Mouse (Mus musculus): Measurements from ENCODE around the gene Maml3. TPM values are rescaled to one million over a fixed set of nuclear protein-coding genes. Genes with fewer than 3 reads are reported as not detected.

The Maml3 gene
- polyA plus RNA-seq, 1 experiment from 2014 or later: 4.7 TPM

GRCm38 (mm10) chr3:51748436-51749376 is 356.2 kb downstream of the Maml3 start:
- Histone ChIP-seq H3K4me1 (peaks cover 41% of the 10 kb centered on the region), H3K27ac (peak overlapping the region; percentile 69; the same call in 1 of the 2 replicates), H3K36me3 (no peaks in the 10 kb centered on the region), H3K27me3 (ENCODE audit: low read depth, poor library complexity, severe bottlenecking) (peaks cover 2% of the 10 kb centered on the region; the same call in 1 of the 2 replicates), H3K4me3 (no peak overlapping the region), H3K9me3 (replicated peaks) (no peaks in the 10 kb centered on the region)
- no peak for DNase-seq (ENCODE audit: low spot score)
- 65% methylated on average over 17 of the region's 17 CpGs for WGBS

- peaks cover 45% of the 10 kb centered on the region for H3K4me1 ChIP-seq
- no peak overlapping the region for H3K4me3 ChIP-seq
- H3K9me3 ChIP-seq (replicated peaks): no peaks in the 10 kb centered on the region
- peaks cover 21% of the 10 kb centered on the region; the same call in 1 of the 2 replicates for H3K27me3 ChIP-seq (ENCODE audit: low read depth, poor library complexity, severe bottlenecking)
- H3K36me3 ChIP-seq: no peaks in the 10 kb centered on the region
- no peak for DNase-seq (ENCODE audit: low spot score)
- WGBS: 94% methylated on average over 8 of the region's 8 CpGs
- no peak overlapping the region for H3K27ac ChIP-seq
These were observed 358.1 kb downstream of the Maml3 start for GRCm38 (mm10) chr3:51746816-51747215.

- 86% methylated on average over 8 of the region's 8 CpGs for whole genome bisulfite sequencing
- H3K27ac ChIP-seq: no peak overlapping the region
- peaks cover 48% of the 10 kb centered on the region for H3K4me1 ChIP-seq
- H3K4me3 ChIP-seq: no peak overlapping the region
- peaks cover 37% of the 10 kb centered on the region for H3K27me3 ChIP-seq (ENCODE audit: low read depth, poor library complexity, severe bottlenecking)
- H3K9me3 ChIP-seq (replicated peaks): no peaks in the 10 kb centered on the region
- DNase-seq (ENCODE audit: low spot score): no peak
- H3K36me3 ChIP-seq: no peaks in the 10 kb centered on the region
These were observed 359.7 kb downstream of the Maml3 start for GRCm38 (mm10) chr3:51745162-51745561.

- DNase-seq (ENCODE audit: low spot score): no peak
- H3K36me3 ChIP-seq: no peaks in the 10 kb centered on the region
- H3K27me3 ChIP-seq (ENCODE audit: low read depth, poor library complexity, severe bottlenecking): peaks cover 37% of the 10 kb centered on the region
- H3K27ac ChIP-seq: no peak overlapping the region
- peaks cover 48% of the 10 kb centered on the region for H3K4me1 ChIP-seq
- H3K9me3 ChIP-seq (replicated peaks): no peaks in the 10 kb centered on the region
- no peak overlapping the region for H3K4me3 ChIP-seq
- 61% methylated on average over 4 of the region's 4 CpGs for WGBS
These were observed 360.5 kb downstream of the Maml3 start for GRCm38 (mm10) chr3:51744339-51744759.

GRCm38 (mm10) chr3:51742405-51742804 is 362.5 kb downstream of the Maml3 start:
- WGBS: 88% methylated on average over 6 of the region's 6 CpGs
- no peak for DNase-seq (ENCODE audit: low spot score)
- Histone ChIP-seq H3K27me3 (ENCODE audit: low read depth, poor library complexity, severe bottlenecking) (peaks cover 47% of the 10 kb centered on the region), H3K9me3 (replicated peaks) (no peaks in the 10 kb centered on the region), H3K4me1 (peaks cover 57% of the 10 kb centered on the region), H3K36me3 (no peaks in the 10 kb centered on the region), H3K4me3 (no peak overlapping the region), H3K27ac (no peak overlapping the region)

GRCm38 (mm10) chr3:51741824-51742223 is 363.1 kb downstream of the Maml3 start:
- Histone ChIP-seq H3K27me3 (ENCODE audit: low read depth, poor library complexity, severe bottlenecking) (peaks cover 53% of the 10 kb centered on the region), H3K36me3 (no peaks in the 10 kb centered on the region), H3K4me3 (no peak overlapping the region), H3K4me1 (peaks cover 57% of the 10 kb centered on the region), H3K27ac (no peak overlapping the region), H3K9me3 (replicated peaks) (no peaks in the 10 kb centered on the region)
- WGBS: 59% methylated on average over 10 of the region's 10 CpGs
- DNase-seq (ENCODE audit: low spot score): no peak

GRCm38 (mm10) chr3:51739835-51740112 is 365.1 kb downstream of the Maml3 start:
- H3K9me3 ChIP-seq (replicated peaks): no peaks in the 10 kb centered on the region
- peak overlapping the region; percentile 81 for H3K27ac ChIP-seq
- H3K36me3 ChIP-seq: no peaks in the 10 kb centered on the region
- H3K27me3 ChIP-seq (ENCODE audit: low read depth, poor library complexity, severe bottlenecking): peaks cover 72% of the 10 kb centered on the region
- no peak for DNase-seq (ENCODE audit: low spot score)
- no peak overlapping the region for H3K4me3 ChIP-seq
- H3K4me1 ChIP-seq: peaks cover 51% of the 10 kb centered on the region

GRCm38 (mm10) chr3:51739049-51739834 is 365.6 kb downstream of the Maml3 start:
- Histone ChIP-seq H3K36me3 (no peaks in the 10 kb centered on the region), H3K27me3 (ENCODE audit: low read depth, poor library complexity, severe bottlenecking) (peaks cover 78% of the 10 kb centered on the region), H3K4me3 (no peak overlapping the region), H3K27ac (peak overlapping the region; percentile 81), H3K4me1 (peaks cover 46% of the 10 kb centered on the region), H3K9me3 (replicated peaks) (no peaks in the 10 kb centered on the region)
- peak; percentile 74 for DNase-seq (ENCODE audit: low spot score)
- 4% methylated on average over 12 of the region's 12 CpGs for WGBS

- H3K27me3 ChIP-seq (ENCODE audit: low read depth, poor library complexity, severe bottlenecking): peaks cover 54% of the 10 kb centered on the region; the same call in 1 of the 2 replicates
- no peak overlapping the region for H3K4me3 ChIP-seq
- WGBS: 86% methylated on average over 3 of the region's 3 CpGs
- peaks cover 21% of the 10 kb centered on the region for H3K4me1 ChIP-seq
- no peak overlapping the region for H3K27ac ChIP-seq
- no peaks in the 10 kb centered on the region for H3K9me3 ChIP-seq (replicated peaks)
- no peak for DNase-seq (ENCODE audit: low spot score)
- no peaks in the 10 kb centered on the region for H3K36me3 ChIP-seq
These were observed 371.2 kb downstream of the Maml3 start for GRCm38 (mm10) chr3:51733685-51734084.

- 93% methylated on average over 16 of the region's 16 CpGs for WGBS
- Histone ChIP-seq H3K27ac (no peak overlapping the region), H3K36me3 (no peaks in the 10 kb centered on the region), H3K9me3 (replicated peaks) (no peaks in the 10 kb centered on the region), H3K27me3 (ENCODE audit: low read depth, poor library complexity, severe bottlenecking) (peaks cover 41% of the 10 kb centered on the region; the same call in 1 of the 2 replicates), H3K4me3 (no peak overlapping the region), H3K4me1 (peaks cover 24% of the 10 kb centered on the region)
- DNase-seq (ENCODE audit: low spot score): no peak
These were observed 372.8 kb downstream of the Maml3 start for GRCm38 (mm10) chr3:51731949-51732636.

- H3K36me3 ChIP-seq: no peaks in the 10 kb centered on the region
- peaks cover 24% of the 10 kb centered on the region for H3K4me1 ChIP-seq
These were observed 374.2 kb downstream of the Maml3 start for GRCm38 (mm10) chr3:51730662-51731061.

GRCm38 (mm10) chr3:51729109-51729918 is 375.6 kb downstream of the Maml3 start:
- WGBS: 75% methylated on average over 14 of the region's 14 CpGs
- Histone ChIP-seq H3K4me3 (no peak overlapping the region), H3K27me3 (ENCODE audit: low read depth, poor library complexity, severe bottlenecking) (peaks cover 14% of the 10 kb centered on the region; the same call in 1 of the 2 replicates), H3K27ac (peak overlapping the region; percentile 70), H3K4me1 (peaks cover 24% of the 10 kb centered on the region), H3K9me3 (replicated peaks) (no peaks in the 10 kb centered on the region), H3K36me3 (no peaks in the 10 kb centered on the region)
- no peak for DNase-seq (ENCODE audit: low spot score)

More at GRCm38 (mm10) chr3:51730662-51731061, 374.2 kb downstream of the Maml3 start:
- no peaks in the 10 kb centered on the region for H3K9me3 ChIP-seq (replicated peaks)
- H3K4me3 ChIP-seq: no peak overlapping the region
- H3K27me3 ChIP-seq (ENCODE audit: low read depth, poor library complexity, severe bottlenecking): peaks cover 27% of the 10 kb centered on the region; the same call in 1 of the 2 replicates
- WGBS: 91% methylated on average over 7 of the region's 7 CpGs
- H3K27ac ChIP-seq: no peak overlapping the region
- no peak for DNase-seq (ENCODE audit: low spot score)

All from limb, embryonic 10.5 days (tissue).